Mouse (Mus musculus) hindbrain, embryonic 13.5 days (tissue): ENCODE measurements around the gene Isg20l2. TPM values are rescaled to one million over a fixed set of nuclear protein-coding genes. Genes with fewer than 3 reads are reported as not detected.
A peak's percentile ranks its signal among the peaks of the same experiment; 100 is the strongest.

ENCODE experiments used
- ATAC-seq: fragments of 200-750 bp; cut with Nextera tagmentation; 2 replicates; pipeline ENCODE4 v1.8.0; 2017; ENCODE audit warnings: moderate TSS enrichment; ENCODE audit not compliant: low FRiP score
- H3K27ac ChIP-seq: fragments of 300-500 bp; sonication (generic); 2 replicates; pipeline ENCODE4 v1.5.1; 2015; ENCODE audit warnings: inconsistent platforms, mild to moderate bottlenecking, moderate library complexity
- H3K27me3 ChIP-seq: fragments of 300-500 bp; sonication (generic); 2 replicates; pipeline ENCODE4 v1.6.1; 2015; ENCODE audit warnings: mild to moderate bottlenecking, inconsistent platforms
- H3K36me3 ChIP-seq: fragments of 300-500 bp; sonication (generic); 2 replicates; pipeline ENCODE4 v1.6.1; 2015; ENCODE audit warnings: mild to moderate bottlenecking, inconsistent platforms
- H3K4me1 ChIP-seq: fragments of 300-500 bp; sonication (generic); replicated peaks from 2 replicates; pipeline ENCODE4 v1.6.1; 2015; ENCODE audit warnings: inconsistent platforms
- H3K4me2 ChIP-seq: fragments of 300-500 bp; sonication (generic); 2 replicates; pipeline ENCODE4 v1.6.1; 2015; ENCODE audit warnings: inconsistent platforms, mild to moderate bottlenecking, moderate library complexity
- H3K4me3 ChIP-seq: fragments of 300-500 bp; sonication (generic); 2 replicates; pipeline ENCODE4 v1.5.1; 2015; ENCODE audit warnings: mild to moderate bottlenecking, inconsistent platforms
- H3K9ac ChIP-seq: fragments of 300-500 bp; sonication (generic); 2 replicates; pipeline ENCODE4 v1.6.1; 2015; ENCODE audit warnings: mild to moderate bottlenecking, inconsistent platforms
- H3K9me3 ChIP-seq: fragments of 300-500 bp; sonication (generic); 2 replicates; pipeline ENCODE4 v1.6.1; 2016; ENCODE audit warnings: inconsistent platforms
- WGBS: fragments of 180-500 bp; shearing (Covaris S2); methylation state at CpG from one replicate; pipeline ENCODE4 v1.1.7; 2015; 5-methylcytosine and 5-hydroxymethylcytosine counted together
- polyA plus RNA-seq: library from polyadenylated mRNA; unstranded; fragments of >200 nt; fragmentation: Nextera tagmentation; extraction: Ambion mirVana; gene quantifications from 2 replicates; pipeline ENCODE4 v1.2.1, GENCODE M21; 2015

Gene Isg20l2
- polyA plus RNA-seq, 1 experiment from 2014 or later, result 40.7 TPM

DNA sequence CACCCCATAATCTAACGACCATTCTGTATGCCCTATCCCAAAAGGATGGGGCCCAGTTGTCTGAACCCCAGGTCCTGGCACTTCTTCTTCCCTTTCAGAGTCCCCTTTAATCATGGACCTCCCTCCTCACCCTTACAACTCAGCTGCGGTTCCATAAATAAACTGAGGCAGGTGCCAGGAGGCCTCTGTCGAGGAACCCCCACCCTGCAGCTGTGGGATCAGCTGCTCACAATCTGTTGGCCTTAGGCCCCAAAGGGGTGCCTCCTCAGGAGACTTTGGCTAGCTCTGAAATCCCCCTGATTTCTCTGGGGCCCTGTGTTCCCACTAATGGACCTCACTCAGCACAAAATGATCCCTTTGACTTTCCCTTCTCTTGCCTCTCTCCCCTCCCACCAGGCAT is 54.0 kb downstream of the Isg20l2 start:
- Histone ChIP-seq H3K4me1 (peaks cover 92% of the 10 kb centered on the region), H3K4me3 (no peak overlapping the region), H3K9me3 (no peaks in the 10 kb centered on the region), H3K4me2 (no peak overlapping the region), H3K36me3 (0 out of 2 replicates have a peak, but pooled peaks cover 3% of the 10 kb centered on the region), H3K9ac (peak overlapping the region; percentile 19; the same call in 1 of the 2 replicates), H3K27ac (peak overlapping the region; percentile 20; the same call in 1 of the 2 replicates), H3K27me3 (peaks cover 8% of the 10 kb centered on the region; the same call in 1 of the 2 replicates)
- 28% methylated on average over 3 of the region's 3 CpGs for WGBS
- ATAC-seq, result no peak

DNA sequence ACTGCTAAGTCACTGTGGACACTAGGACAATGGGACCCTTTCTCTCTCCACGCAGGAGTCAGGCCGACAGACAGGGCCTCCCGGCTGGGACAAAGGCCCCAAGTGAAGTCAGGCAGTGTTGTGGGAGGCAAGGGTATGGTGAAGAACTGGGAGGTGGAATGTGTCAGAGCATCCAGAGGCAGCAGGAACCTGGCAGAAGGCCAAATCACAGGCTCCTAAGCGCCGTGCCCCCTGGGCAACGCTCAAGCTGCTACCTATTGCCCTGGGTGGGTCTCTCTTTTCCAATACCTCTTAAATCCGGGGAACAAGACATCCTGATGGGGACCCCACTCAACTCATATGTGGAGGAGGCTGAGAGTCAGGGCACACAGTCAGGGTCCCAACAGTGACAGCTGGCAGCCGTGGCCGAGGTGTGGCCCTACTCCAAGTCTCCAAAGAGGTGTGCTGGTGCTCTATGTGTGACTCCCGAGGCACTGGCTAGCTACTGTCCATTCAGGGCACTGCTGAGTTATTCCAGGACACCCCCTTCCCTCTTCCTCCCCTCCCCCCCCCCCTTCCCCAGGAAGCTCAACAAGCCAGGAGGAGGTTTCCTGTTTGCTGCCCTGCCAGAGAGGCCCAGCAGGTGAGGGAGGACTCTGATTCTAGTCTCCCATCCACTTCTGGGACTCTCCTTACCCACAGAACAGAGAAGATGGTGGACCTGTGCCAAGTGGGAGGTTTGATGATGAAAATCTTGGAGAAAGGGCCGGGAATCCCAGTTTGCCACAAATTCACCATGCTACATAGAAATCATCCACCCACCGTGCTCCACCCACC is 55.6 kb downstream of the Isg20l2 start:
- Histone ChIP-seq H3K4me1 (peaks cover 80% of the 10 kb centered on the region), H3K4me2 (no peak overlapping the region), H3K9me3 (no peaks in the 10 kb centered on the region), H3K27ac (peak overlapping the region; percentile 74), H3K36me3 (no peaks in the 10 kb centered on the region), H3K9ac (peak overlapping the region; percentile 19; the same call in 1 of the 2 replicates), H3K27me3 (peaks cover 21% of the 10 kb centered on the region), H3K4me3 (no peak overlapping the region)
- 20% methylated on average over 12 of the region's 12 CpGs for WGBS
- ATAC-seq, result no peak

DNA sequence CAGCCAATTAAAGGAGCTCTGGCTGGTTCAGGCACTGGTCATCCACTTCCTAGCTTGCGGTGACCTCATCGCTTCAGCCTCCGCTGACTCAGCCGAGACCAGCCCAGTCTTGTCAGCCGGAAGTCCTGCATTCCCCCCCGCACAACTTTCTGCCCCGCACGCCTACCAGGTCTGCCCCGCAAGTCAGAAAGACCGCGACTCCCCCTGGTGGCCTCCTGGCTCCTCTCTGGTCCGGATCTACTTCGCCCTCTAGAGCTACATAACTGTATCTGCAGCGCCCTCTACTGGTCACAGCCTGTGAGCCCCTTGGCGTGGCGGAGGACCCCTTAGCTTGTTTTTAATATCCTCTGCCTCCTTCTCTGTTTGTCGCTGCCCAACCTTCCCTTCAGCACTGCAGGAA is 56.8 kb downstream of the Isg20l2 start:
- Histone ChIP-seq H3K4me1 (peaks cover 68% of the 10 kb centered on the region), H3K27me3 (peaks cover 33% of the 10 kb centered on the region), H3K4me2 (peak overlapping the region; percentile 61), H3K36me3 (no peaks in the 10 kb centered on the region), H3K9ac (peak overlapping the region; percentile 66), H3K27ac (peak overlapping the region; percentile 72), H3K4me3 (peak overlapping the region; percentile 40), H3K9me3 (no peaks in the 10 kb centered on the region)
- 0% methylated on average over 17 of the region's 17 CpGs for WGBS
- peak; percentile 74 for ATAC-seq

DNA sequence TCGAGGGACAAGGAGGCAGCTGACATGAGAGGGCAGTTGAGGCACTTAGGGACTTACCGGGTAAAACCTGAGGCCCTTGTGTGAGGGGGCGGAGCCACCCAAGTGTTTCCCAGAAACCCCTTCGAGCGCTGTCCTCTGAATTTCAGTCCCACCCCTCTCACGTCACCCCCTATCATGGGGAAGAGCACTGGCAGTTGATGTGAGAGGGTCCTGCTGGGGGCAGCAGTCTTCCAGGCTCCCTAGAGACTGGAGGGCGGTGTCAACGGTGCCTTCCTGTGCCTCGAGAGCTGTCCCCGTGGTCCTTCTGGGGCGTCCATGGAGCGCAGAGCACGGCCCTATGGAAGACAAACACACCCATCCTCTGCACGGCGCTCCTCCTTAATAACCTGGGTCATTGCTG is 57.5 kb downstream of the Isg20l2 start:
- WGBS, result 0% methylated on average over 15 of the region's 15 CpGs
- H3K4me1 ChIP-seq, result peaks cover 61% of the 10 kb centered on the region

DNA sequence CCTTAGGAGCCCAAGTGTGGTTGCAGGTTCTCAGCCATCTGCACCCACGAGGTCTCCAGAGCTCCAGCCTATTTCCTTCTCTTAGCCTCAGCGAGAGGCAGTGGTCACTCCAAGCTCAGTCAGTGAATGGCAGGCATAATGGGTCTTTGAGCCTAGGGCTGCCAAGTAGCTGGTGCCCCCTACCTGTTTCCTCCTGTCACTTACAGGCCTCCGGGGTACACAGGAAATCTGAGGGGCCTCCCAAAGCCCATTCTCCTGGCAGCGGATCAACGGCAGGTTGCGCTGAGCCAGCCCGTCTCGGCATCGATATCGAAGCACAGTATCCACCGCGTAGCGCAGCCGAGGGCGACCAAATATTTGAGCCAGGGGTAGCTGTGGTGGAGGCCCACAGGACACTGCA is 58.0 kb downstream of the Isg20l2 start:
- Histone ChIP-seq H3K9ac (peak overlapping the region; percentile 66), H3K4me1 (peaks cover 56% of the 10 kb centered on the region), H3K36me3 (no peaks in the 10 kb centered on the region), H3K9me3 (no peaks in the 10 kb centered on the region), H3K4me2 (peak overlapping the region; percentile 61), H3K4me3 (peak overlapping the region; percentile 40), H3K27me3 (peaks cover 45% of the 10 kb centered on the region), H3K27ac (peak overlapping the region; percentile 72)
- WGBS, result 6% methylated on average over 15 of the region's 15 CpGs
- peak; percentile 15; the same call in 1 of the 2 replicates for ATAC-seq

More for the DNA sequence above, 57.5 kb downstream of the Isg20l2 start:
- H3K27me3 ChIP-seq, result peaks cover 40% of the 10 kb centered on the region
- H3K4me3 ChIP-seq, result peak overlapping the region; percentile 40
- H3K9ac ChIP-seq, result peak overlapping the region; percentile 66
- peak; percentile 60 for ATAC-seq
- H3K27ac ChIP-seq, result peak overlapping the region; percentile 72
- H3K4me2 ChIP-seq, result peak overlapping the region; percentile 61
- H3K36me3 ChIP-seq, result no peaks in the 10 kb centered on the region
- no peaks in the 10 kb centered on the region for H3K9me3 ChIP-seq

DNA sequence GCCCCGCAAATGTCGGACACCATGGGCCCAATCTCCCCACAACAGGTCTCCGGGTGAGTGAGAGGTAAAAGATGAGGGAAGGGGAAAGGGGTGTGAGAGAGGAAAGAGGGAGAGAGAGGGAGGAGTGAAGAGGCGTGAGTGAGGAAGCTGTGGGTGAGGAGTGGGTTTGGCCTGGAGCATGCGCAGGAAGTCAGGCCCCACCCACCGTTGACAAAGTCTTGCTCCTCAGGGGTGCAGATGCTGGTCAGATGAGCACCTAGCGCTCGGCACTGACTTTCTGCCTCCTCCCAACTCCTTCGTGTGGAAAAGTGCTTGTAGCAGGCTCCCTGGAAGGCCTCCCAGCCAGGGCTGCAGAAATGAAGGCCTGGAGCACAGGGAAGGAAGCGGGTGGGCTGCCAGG is 59.8 kb downstream of the Isg20l2 start:
- Histone ChIP-seq H3K4me2 (no peak overlapping the region), H3K9me3 (no peaks in the 10 kb centered on the region), H3K27me3 (peaks cover 63% of the 10 kb centered on the region), H3K9ac (no peak overlapping the region), H3K27ac (no peak overlapping the region), H3K4me1 (peaks cover 39% of the 10 kb centered on the region), H3K36me3 (no peaks in the 10 kb centered on the region), H3K4me3 (no peak overlapping the region)
- WGBS, result 49% methylated on average over 10 of the region's 10 CpGs
- no peak for ATAC-seq

Other genes with a start within 250 kb of the Isg20l2 start
- 0.43 and 0.71 TPM in 2 replicates for gene Lrrc71, start 181.7 kb upstream of the Isg20l2 start, polyA plus RNA-seq
- 29.2 and 40.2 TPM in 2 replicates for gene Ntrk1, start 135.2 kb upstream of the Isg20l2 start, polyA plus RNA-seq
- 1.4 TPM in 2 replicates for gene Insrr, start 133.4 kb upstream of the Isg20l2 start, polyA plus RNA-seq
- 9.8 and 11.0 TPM in 2 replicates for gene Pear1, start 106.0 kb upstream of the Isg20l2 start, polyA plus RNA-seq
- gene Sh2d2a, start 83.6 kb upstream of the Isg20l2 start, polyA plus RNA-seq, result not detected in 2 replicates
- gene Prcc, start 44.7 kb upstream of the Isg20l2 start, polyA plus RNA-seq, result 15.5 and 15.6 TPM in 2 replicates
- 139 and 155 TPM in 2 replicates for gene Hdgf, start 24.0 kb upstream of the Isg20l2 start, polyA plus RNA-seq
- gene Mrpl24, start 10.8 kb upstream of the Isg20l2 start, polyA plus RNA-seq, result 63.9 and 70.1 TPM in 2 replicates
- 19.3 and 20.7 TPM in 2 replicates for gene Rrnad1, start 403 bp downstream of the Isg20l2 start, polyA plus RNA-seq
- gene Crabp2, start 18.4 kb downstream of the Isg20l2 start, polyA plus RNA-seq, result 145 and 148 TPM in 2 replicates
- 49.5 and 55.3 TPM in 2 replicates for gene Nes, start 40.8 kb downstream of the Isg20l2 start, polyA plus RNA-seq
- 35.8 and 39.8 TPM in 2 replicates for gene Bcan, start 69.9 kb downstream of the Isg20l2 start, polyA plus RNA-seq
- gene Hapln2, start 97.3 kb downstream of the Isg20l2 start, polyA plus RNA-seq, result 0.47 and 0.56 TPM in 2 replicates
- gene Gpatch4, start 112.8 kb downstream of the Isg20l2 start, polyA plus RNA-seq, result 27.4 and 30.6 TPM in 2 replicates
- 151 and 163 TPM in 2 replicates for gene Naxe, start 128.2 kb downstream of the Isg20l2 start, polyA plus RNA-seq
- not detected in 2 replicates for gene Ttc24, start 148.0 kb downstream of the Isg20l2 start, polyA plus RNA-seq
- gene Iqgap3, start 151.7 kb downstream of the Isg20l2 start, polyA plus RNA-seq, result 3.2 and 3.6 TPM in 2 replicates
- 14.5 and 14.8 TPM in 2 replicates for gene Mef2d, start 212.1 kb downstream of the Isg20l2 start, polyA plus RNA-seq